Mouse (Mus musculus) megakaryocyte, embryonic 14.5 days (primary cell): ENCODE results near the gene Cyp2j6. TPM values are rescaled to one million over a fixed set of nuclear protein-coding genes. Genes with fewer than 3 reads are reported as not detected.

ENCODE experiments used
- H3K27me3 ChIP-seq: replicated peaks from 2 replicates; pipeline ENCODE3; 2012; ENCODE audit warnings: inconsistent platforms
- H3K36me3 ChIP-seq: replicated peaks from 2 replicates; pipeline ENCODE3; 2012; ENCODE audit warnings: low read length, inconsistent platforms, mixed read lengths
- H3K4me1 ChIP-seq: 2 replicates; pipeline ENCODE4 v1.6.1; 2012; ENCODE audit warnings: inconsistent platforms
- H3K4me3 ChIP-seq: replicated peaks from 2 replicates; pipeline ENCODE3; 2012; ENCODE audit warnings: moderate library complexity, mild to moderate bottlenecking, inconsistent platforms
- H3K9me3 ChIP-seq: 2 replicates; pipeline ENCODE4 v1.6.1; 2012; ENCODE audit warnings: inconsistent platforms
- FLI1 ChIP-seq: IDR thresholded peaks from 2 replicates; pipeline ENCODE4 v1.6.1; 2012; ENCODE audit warnings: low read length, inconsistent platforms, mixed read lengths
- GATA1 ChIP-seq: IDR thresholded peaks from 3 replicates; pipeline ENCODE4 v1.6.1; 2012; ENCODE audit warnings: mixed read lengths, low read length, inconsistent platforms, borderline replicate concordance
- polyA plus RNA-seq: library from polyadenylated mRNA; stranded (reverse); fragments of >175 nt; gene quantifications from 2 replicates; pipeline ENCODE4 v1.2.3, GENCODE M21; 2012; ENCODE audit warnings: low replicate concordance; ENCODE audit not compliant: insufficient read depth

Cyp2j6 gene
- polyA plus RNA-seq, 1 experiment, result not detected

DNA sequence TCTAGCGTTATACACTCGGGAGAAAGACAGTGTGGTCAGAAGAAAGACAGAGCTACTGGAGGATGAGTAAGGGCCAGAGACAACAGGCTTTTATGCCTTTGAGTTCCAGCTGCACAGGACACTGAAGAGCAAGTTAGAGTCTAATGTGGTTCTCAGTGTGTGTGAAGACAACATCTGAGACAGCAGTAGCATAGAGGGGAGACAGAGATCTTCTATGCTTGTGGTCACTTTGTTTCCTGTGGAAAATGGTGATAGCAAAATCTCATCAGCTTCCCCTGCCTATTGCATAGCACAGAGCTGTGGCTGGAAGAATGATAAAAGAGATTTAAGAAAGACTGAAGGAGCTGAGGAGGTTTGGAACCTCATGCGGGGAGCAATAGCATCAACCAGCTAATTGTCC is 1.8 kb downstream of the Cyp2j6 start:
- TF ChIP-seq FLI1, result no peak
- no peak for TF ChIP-seq GATA1
- Histone ChIP-seq H3K4me1 (peaks cover 6% of the 10 kb centered on the region; the same call in 1 of the 2 replicates), H3K27me3 (no peaks in the 10 kb centered on the region), H3K9me3 (no peaks in the 10 kb centered on the region), H3K36me3 (no peaks in the 10 kb centered on the region), H3K4me3 (no peak overlapping the region)

DNA sequence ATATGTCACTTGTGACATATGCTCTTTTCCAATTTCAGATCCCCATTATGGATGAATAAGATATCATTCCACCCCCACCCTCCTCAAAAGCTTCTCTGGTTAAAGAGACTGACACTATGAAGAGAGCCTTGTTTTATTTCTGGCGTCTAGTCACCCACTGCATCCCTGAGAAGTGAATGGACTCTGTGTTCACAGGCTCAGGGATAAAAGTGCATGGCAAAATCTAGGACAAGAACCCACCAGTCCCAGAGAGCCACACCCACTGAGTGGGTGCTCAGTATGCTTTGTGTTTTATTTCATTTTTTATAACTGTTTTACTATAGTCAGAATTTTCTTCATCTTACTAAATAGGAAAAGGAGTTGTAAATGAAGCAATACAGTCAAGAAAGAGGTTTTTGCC is 7.5 kb downstream of the Cyp2j6 start:
- H3K36me3 ChIP-seq, result no peaks in the 10 kb centered on the region
- no peak overlapping the region for H3K4me3 ChIP-seq
- TF ChIP-seq FLI1, result no peak
- no peak for TF ChIP-seq GATA1
- no peaks in the 10 kb centered on the region for H3K9me3 ChIP-seq
- H3K27me3 ChIP-seq, result no peaks in the 10 kb centered on the region
- H3K4me1 ChIP-seq, result no peaks in the 10 kb centered on the region

DNA sequence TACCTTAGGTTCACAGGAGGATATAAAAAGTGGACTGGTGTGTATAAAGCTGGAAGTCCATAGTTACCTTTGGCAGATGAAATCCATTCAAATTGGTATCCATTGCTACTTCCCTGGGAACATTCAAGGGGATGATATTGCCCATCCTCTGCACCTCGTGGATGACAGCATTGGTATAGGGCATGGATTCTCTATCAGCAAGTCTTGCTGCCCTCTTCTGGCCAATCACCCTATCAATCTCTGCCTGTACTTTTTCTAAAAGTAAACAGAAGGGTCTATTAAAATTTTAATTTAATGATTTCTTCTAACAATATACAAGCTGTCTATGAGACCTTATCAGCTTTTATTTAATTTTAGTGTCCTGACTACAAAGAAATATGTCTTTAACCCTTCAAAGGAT is 27.7 kb downstream of the Cyp2j6 start:
- no peaks in the 10 kb centered on the region for H3K36me3 ChIP-seq
- no peak for TF ChIP-seq GATA1
- no peak for TF ChIP-seq FLI1
- no peaks in the 10 kb centered on the region for H3K9me3 ChIP-seq
- H3K27me3 ChIP-seq, result no peaks in the 10 kb centered on the region
- H3K4me3 ChIP-seq, result no peak overlapping the region
- H3K4me1 ChIP-seq, result no peaks in the 10 kb centered on the region

DNA sequence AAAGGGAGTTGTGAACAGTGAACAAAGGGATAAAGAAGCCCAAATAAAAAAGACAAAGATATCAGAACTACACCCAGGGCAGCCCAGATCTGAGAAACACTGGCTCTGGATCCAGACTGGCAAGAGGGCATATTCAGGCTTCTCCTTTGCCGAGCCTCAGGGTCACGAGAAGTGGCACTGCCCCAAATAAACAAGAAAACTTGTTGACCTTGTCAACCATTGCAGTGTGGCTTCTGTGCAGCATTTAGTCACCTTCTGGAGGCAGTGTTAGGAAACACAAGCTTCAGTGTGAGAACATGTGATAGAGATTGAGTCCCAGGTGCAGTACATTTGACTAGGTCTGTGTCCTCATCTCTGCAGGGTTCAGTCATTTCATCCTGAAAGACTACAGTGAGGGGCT is 31.2 kb downstream of the Cyp2j6 start:
- Histone ChIP-seq H3K4me3 (no peak overlapping the region), H3K36me3 (no peaks in the 10 kb centered on the region), H3K27me3 (no peaks in the 10 kb centered on the region), H3K9me3 (no peaks in the 10 kb centered on the region), H3K4me1 (no peaks in the 10 kb centered on the region)
- TF ChIP-seq FLI1, result no peak
- TF ChIP-seq GATA1, result no peak

DNA sequence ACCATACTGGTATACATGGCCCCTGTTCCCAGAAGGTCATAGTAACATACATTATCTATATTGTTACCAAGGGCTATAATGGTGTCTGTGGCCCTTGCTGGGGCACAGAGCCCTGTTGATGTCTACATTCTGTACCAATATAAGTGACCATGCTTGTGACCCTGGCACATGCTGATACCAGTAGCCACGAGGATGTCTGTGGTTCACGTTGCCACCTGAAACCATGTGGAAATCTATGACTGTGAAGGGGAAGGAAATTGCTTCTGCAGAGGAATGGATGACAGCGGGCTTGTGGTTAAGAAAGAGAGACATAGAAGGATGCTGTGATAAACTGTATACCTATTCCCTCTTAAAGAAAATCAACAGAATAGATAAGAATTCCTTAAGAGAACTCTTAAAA is 43.4 kb downstream of the Cyp2j6 start:
- TF ChIP-seq GATA1, result no peak
- TF ChIP-seq FLI1, result no peak
- Histone ChIP-seq H3K27me3 (no peaks in the 10 kb centered on the region), H3K36me3 (no peaks in the 10 kb centered on the region), H3K9me3 (no peaks in the 10 kb centered on the region), H3K4me1 (no peaks in the 10 kb centered on the region), H3K4me3 (no peak overlapping the region)

DNA sequence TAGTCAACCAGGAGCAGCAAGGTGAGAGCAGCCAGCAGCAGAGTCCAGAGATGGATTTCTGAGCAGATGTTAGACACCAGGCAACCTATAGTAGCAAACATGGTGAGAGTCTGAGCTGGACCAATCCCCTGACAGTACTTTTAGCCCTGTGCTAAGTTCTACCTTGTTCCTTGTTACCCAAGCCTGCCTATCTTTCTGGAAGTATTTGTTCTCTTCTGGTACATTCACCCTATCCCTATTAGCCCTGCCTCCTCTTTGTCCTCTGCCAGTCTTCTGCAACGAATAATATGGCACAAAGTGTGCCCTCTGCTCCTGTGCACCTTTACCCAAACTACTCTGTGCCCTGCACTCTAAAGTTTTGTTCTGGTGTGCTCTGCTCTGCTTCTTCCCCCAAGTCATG is 46.2 kb downstream of the Cyp2j6 start, which contains the start of gene Cyp2j8:
TSS of gene Cyp2j8 (minus strand) at position 101 of the 400 bp plus-strand sequence.
- TF ChIP-seq GATA1, result no peak
- no peak for TF ChIP-seq FLI1
- H3K9me3 ChIP-seq, result no peaks in the 10 kb centered on the region
- H3K36me3 ChIP-seq, result no peaks in the 10 kb centered on the region
- no peaks in the 10 kb centered on the region for H3K27me3 ChIP-seq
- no peak within 1 kb of the TSS for H3K4me3 ChIP-seq
- H3K4me1 ChIP-seq, result no peaks in the 10 kb centered on the region

Other genes with a start within 250 kb of the Cyp2j6 start
- gene Cyp2j11, start 205.0 kb downstream of the Cyp2j6 start, polyA plus RNA-seq, result not detected in 2 replicates
- gene Cyp2j8, start 46.3 kb downstream of the Cyp2j6 start, polyA plus RNA-seq, result not detected in 2 replicates
- gene Cyp2j9, start 37.9 kb upstream of the Cyp2j6 start, polyA plus RNA-seq, result not detected in 2 replicates
- gene Cyp2j5, start 110.5 kb upstream of the Cyp2j6 start, polyA plus RNA-seq, result not detected in 2 replicates
- not detected in 2 replicates for gene Gm12695, start 231.5 kb upstream of the Cyp2j6 start, polyA plus RNA-seq